Mouse (Mus musculus): ENCODE measurements at regions not wholly inside any gene's neighbourhood (a gene's known extent, or its start where the extent isn't known, plus 50 kb on each side); places are given as distances from the start of the nearest gene placed in this dataset.

DNA sequence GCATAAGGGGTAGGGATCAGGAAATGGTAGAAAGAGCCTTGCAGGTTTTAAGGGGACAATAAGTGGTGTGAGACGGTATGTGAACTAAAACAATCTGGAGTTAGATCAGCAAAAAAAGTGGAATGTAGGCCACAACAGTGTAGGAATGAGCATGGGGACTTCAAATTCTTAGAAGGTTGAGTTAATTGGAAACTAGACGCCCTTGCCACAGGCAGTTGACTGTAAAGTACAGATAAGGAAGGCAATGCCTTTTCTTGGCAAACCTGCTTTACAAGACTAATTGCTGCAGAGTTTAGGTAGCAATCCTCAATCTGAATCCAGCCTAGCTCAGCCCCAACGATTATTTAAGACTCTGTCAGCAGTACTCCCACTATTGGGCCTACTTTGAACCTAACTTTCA, 206.8 kb upstream of the Gm28363 start:
- no peaks in the 10 kb centered on the region for H3K36me3 ChIP-seq (ENCODE audit: control insufficient read depth, insufficient read depth, low read length)
- TF ChIP-seq CTCF (IDR thresholded peaks at IDR 0.05; ENCODE audit: low read depth) (no peak), EP300 (optimal IDR thresholded peaks at IDR 0.05) (no peak)
- no peak overlapping the region for H3K4me3 ChIP-seq (ENCODE audit: low read depth, low read length)
- no peaks in the 10 kb centered on the region for H3K4me1 ChIP-seq (replicated peaks; ENCODE audit: control insufficient read depth, insufficient read depth)
- no peaks in the 10 kb centered on the region for H3K9me3 ChIP-seq (ENCODE audit: control insufficient read depth, low read length)
- no peak for DNase-seq (ENCODE audit: low spot score)
- H3K27ac ChIP-seq (replicated peaks): no peak overlapping the region
- no peak overlapping the region for H3K9ac ChIP-seq (ENCODE audit: low read length)
- 65% methylated on average over 3 of the region's 3 CpGs for WGBS
- H3K27me3 ChIP-seq (ENCODE audit: control insufficient read depth, insufficient read depth, low read length): no peaks in the 10 kb centered on the region
- H3K4me2 ChIP-seq (replicated peaks; ENCODE audit: low read depth): no peak overlapping the region
- ATAC-seq (ENCODE audit: low FRiP score, low TSS enrichment): no peak

DNA sequence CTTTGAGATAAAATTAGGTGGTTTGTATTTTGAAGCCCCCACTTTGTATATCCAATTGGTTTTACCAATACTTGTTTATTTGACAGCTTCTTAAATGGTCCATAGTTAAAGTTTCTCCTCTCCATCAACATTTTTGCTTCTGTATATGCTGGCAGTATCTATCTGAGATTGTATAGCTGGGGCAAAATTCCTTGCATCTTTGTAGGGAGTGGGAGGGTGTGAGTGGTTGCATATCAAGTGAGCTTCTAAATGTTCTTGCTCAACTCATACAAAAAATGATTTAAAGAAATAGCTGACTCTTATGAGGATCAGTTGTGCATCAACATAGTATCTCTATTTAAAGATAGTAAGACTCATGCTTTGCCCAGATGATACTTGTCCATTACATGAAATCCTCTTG, 199.9 kb upstream of the Gm28363 start:
- Histone ChIP-seq H3K9me3 (ENCODE audit: control insufficient read depth, low read length) (no peaks in the 10 kb centered on the region), H3K4me1 (replicated peaks; ENCODE audit: control insufficient read depth, insufficient read depth) (no peaks in the 10 kb centered on the region), H3K27ac (replicated peaks) (no peak overlapping the region), H3K9ac (ENCODE audit: low read length) (no peak overlapping the region), H3K4me2 (replicated peaks; ENCODE audit: low read depth) (no peak overlapping the region), H3K27me3 (ENCODE audit: control insufficient read depth, insufficient read depth, low read length) (no peaks in the 10 kb centered on the region), H3K36me3 (ENCODE audit: control insufficient read depth, insufficient read depth, low read length) (no peaks in the 10 kb centered on the region), H3K4me3 (ENCODE audit: low read depth, low read length) (no peak overlapping the region)
- DNase-seq (ENCODE audit: low spot score): no peak
- no peak for ATAC-seq (ENCODE audit: low FRiP score, low TSS enrichment)
- TF ChIP-seq CTCF (IDR thresholded peaks at IDR 0.05; ENCODE audit: low read depth) (no peak), EP300 (optimal IDR thresholded peaks at IDR 0.05) (no peak)

GRCm38 (mm10) chr1:117519498-117520032, 177.4 kb upstream of the Gm28363 start:
- Histone ChIP-seq H3K4me1 (replicated peaks; ENCODE audit: control insufficient read depth, insufficient read depth) (no peaks in the 10 kb centered on the region), H3K9ac (ENCODE audit: low read length) (no peak overlapping the region), H3K4me2 (replicated peaks; ENCODE audit: low read depth) (no peak overlapping the region), H3K9me3 (ENCODE audit: control insufficient read depth, low read length) (no peaks in the 10 kb centered on the region), H3K27me3 (ENCODE audit: control insufficient read depth, insufficient read depth, low read length) (no peaks in the 10 kb centered on the region), H3K36me3 (ENCODE audit: control insufficient read depth, insufficient read depth, low read length) (no peaks in the 10 kb centered on the region), H3K27ac (replicated peaks) (no peak overlapping the region), H3K4me3 (ENCODE audit: low read depth, low read length) (no peak overlapping the region)
- TF ChIP-seq CTCF (IDR thresholded peaks at IDR 0.05; ENCODE audit: low read depth) (peak; percentile 74), EP300 (optimal IDR thresholded peaks at IDR 0.05) (no peak)
- 20% methylated on average over 5 of the region's 5 CpGs for WGBS
- no peak for ATAC-seq (ENCODE audit: low FRiP score, low TSS enrichment)
- DNase-seq (ENCODE audit: low spot score): no peak

Measured in stomach, postnatal 0 days (tissue).